Mouse (Mus musculus): ENCODE results near the gene Nr5a2.
A peak's percentile ranks its signal among the peaks of the same experiment; 100 is the strongest.
"Not testable (repeated sequence)": the region's sequence is repeated elsewhere in the genome, so short reads cannot be mapped to it uniquely, and the experiment has no call there.

Gene Nr5a2

GRCm38 (mm10) chr1:136840512-136840911 is 119.7 kb downstream of the Nr5a2 start:
- no peak for DNase-seq (ENCODE audit: low read depth, low spot score)

- no peak for DNase-seq (ENCODE audit: low read depth, low spot score)
These were observed 121.0 kb downstream of the Nr5a2 start for GRCm38 (mm10) chr1:136839202-136839601.

GRCm38 (mm10) chr1:136832305-136833152 is 127.7 kb downstream of the Nr5a2 start:
- no peak for DNase-seq (ENCODE audit: low read depth, low spot score)

- no peak for DNase-seq (ENCODE audit: low read depth, low spot score)
These were observed 129.3 kb downstream of the Nr5a2 start for GRCm38 (mm10) chr1:136830992-136831391.

- no peak for DNase-seq (ENCODE audit: low read depth, low spot score)
These were observed 130.3 kb downstream of the Nr5a2 start for GRCm38 (mm10) chr1:136829931-136830330.

- no peak for DNase-seq (ENCODE audit: low read depth, low spot score)
These were observed 136.4 kb downstream of the Nr5a2 start for GRCm38 (mm10) chr1:136823897-136824296.

GRCm38 (mm10) chr1:136800625-136801024 is 159.6 kb downstream of the Nr5a2 start:
- peak; percentile 54 for DNase-seq (ENCODE audit: low read depth, low spot score)

GRCm38 (mm10) chr1:136796361-136797090 is 163.7 kb downstream of the Nr5a2 start:
- no peak for DNase-seq (ENCODE audit: low read depth, low spot score)

- DNase-seq (ENCODE audit: low read depth, low spot score) = not testable (repeated sequence)
These were observed 167.0 kb downstream of the Nr5a2 start for GRCm38 (mm10) chr1:136792957-136793883.

Measured in brain, adult 2 months (tissue).